Mouse (Mus musculus) neural tube, embryonic 10.5 days (tissue): ENCODE data around the gene Atp11a.

Experiments used
- DNase-seq: peaks from one replicate; pipeline ENCODE4 v3.0.0-alpha.2; 2017; ENCODE audit warnings: low spot score; ENCODE audit errors: extremely low spot score

Gene Atp11a

DNA sequence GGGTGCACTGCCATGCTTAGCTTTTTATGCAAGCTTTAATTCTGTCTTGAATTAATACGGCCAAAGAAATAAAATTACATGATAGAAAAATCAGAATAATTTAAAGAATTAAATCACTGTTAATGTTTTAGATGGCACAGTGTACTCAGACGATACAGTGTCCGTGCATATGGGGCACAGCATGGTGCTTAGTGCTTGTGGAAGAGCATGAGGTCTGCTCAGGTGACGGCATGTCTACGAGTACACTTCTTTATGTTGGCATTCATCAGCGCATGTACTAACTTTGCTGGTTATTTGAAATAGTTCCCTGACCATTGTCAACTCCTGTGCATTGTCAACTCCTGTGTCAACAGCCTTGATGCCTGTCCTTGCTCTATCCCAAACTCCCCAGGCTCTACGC, 12.5 kb downstream of the Atp11a start:
- no peak for DNase-seq

DNA sequence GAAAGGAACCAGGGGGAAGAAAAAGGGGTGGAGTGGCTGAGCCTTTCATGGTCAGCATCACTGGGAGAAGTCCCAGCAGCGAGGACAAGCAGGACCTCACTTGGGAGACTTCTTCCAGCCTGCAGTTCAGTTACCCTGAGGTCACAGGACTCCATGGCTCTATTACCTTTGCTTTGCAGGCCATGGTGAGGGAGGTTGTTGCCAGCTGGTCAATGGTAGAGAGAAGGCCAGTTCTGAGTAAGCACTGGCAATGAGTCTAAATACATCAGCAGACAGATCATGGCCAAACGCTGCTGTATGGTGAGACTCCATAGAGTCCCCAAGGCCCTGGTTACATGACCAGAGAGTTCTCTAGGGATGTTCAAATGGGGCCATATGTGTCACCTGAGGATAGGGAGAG, 15.5 kb downstream of the Atp11a start:
- no peak for DNase-seq

DNA sequence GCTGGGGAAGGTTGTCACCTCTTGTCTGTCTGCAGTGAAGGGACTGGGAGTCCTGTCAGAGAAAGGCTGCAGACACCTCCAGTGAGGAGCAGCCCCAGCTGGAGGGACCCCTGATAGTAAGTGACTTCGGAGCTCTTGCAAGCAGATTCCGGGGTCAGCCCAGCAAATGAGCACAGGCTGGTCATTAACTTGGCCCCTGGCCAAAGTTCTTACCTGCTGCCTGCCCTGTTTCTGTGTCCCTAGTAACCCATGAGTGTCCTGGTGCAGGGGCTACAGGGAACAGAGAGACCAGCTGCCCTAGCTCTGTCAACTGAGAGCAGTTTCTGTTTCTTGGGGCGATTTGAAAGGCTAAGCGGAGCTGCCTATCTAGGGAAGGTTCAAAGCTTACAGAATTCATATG, 17.1 kb downstream of the Atp11a start:
- no peak for DNase-seq

DNA sequence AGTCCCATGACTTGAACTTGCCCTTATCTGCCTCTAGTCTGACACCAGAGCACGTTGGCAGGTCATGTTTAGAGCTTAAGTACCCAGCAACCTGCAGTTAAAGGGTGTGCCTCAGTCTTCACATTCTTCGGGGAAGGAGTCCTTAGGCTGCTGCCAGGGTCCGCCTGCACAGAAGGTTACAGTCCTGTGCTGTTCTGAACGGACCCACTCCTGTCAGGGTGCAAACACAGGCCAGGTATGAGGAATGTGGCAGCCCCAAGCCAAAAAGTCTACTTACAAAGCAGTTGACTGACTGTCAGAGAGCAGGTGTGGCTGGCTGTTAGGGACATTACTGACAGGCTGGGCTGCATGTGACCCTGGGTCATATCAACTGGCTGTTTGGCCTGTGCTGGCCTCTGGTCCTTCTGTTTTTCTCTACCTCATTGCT, 18.1 kb downstream of the Atp11a start:
- DNase-seq: no peak

DNA sequence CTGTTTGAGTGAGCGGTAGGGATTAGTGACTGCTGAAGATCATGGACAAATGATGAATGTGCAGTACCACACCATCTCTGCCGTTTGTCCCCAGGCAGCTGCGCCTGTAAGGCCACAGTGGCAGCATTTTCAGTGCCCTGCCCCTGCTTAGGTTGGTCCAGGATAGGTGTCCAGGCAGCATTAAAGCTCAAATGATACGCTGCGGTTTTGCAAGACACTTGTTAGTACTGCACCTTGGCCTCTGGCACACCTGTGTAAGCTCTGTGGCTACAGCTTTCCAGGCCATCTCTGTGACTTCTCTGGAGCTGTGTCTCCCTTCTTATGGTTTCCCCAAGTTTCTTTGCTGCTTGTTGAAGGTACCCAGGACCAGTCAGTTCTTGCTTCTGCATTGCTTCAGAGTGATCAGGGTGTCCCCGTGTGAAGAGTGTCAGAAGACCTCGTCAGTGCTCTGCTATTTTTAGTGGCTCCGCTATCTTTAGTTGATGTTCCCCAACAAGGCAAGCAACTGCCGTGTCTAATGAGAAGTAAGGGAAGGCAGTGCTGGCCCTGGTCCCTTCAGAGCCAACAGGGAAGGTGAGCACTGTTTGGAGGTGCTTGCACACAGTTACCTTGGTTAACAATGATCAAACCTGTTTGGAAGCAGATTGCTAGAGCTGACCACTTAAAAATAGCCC, 18.6 kb downstream of the Atp11a start:
- DNase-seq: no peak

DNA sequence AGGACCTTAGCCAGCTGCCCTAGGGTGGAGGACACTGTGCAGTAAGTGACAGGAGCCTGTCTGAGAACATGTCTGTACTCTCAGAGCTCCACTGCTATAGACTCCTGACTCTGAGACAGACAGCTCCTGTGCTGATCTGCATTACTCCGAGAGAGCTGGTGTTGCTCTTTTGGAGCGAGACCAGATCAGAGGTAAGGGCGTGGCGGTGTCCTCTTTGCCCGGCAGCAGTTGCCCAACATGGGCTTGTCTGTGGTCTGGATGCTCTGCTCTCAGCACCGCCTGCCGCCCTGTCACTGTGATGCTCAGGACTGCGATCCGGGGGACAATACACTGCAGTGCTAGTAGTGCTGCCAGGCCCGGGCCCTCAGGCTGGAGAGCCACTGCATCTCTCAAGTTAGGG, 19.4 kb downstream of the Atp11a start:
- no peak for DNase-seq

DNA sequence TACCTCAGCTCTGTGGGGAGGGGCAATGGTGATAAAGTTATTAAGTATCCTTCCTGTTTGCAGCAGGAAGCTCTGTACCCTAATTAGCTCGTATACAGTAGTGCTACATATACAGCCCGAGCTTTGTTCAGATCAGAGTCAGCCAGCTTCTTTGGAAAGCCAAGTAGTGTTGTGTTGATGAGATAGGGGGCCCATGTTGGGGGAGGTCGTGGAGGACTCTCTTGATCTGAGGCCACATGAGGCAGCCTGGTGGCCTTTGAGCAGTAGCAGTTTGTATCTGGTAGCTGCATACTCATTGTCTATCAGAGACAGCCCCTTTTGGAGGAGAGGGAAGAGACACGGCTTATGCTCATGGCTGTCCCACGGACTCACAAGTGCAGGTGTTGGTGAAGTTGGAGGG, 20.4 kb downstream of the Atp11a start:
- no peak for DNase-seq

DNA sequence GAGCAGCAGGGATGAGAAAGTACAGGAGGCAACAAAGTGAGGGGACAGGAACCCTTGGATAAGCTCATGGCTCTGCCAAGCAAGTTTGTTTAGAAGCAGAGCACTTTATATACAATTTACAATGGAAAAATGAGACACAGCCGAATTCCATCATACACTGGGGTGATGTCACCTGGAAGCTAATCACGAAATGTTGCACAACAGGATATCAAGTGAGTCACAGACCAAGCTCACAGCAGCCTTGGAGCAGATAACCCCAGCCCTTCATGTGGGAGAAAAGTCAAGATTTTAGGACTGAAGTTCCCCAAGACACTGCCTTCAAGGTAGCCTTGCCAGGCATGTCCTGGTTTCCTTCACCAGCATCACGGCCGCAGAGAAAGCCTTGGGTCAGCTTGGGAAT, 22.7 kb downstream of the Atp11a start:
- DNase-seq: no peak

DNA sequence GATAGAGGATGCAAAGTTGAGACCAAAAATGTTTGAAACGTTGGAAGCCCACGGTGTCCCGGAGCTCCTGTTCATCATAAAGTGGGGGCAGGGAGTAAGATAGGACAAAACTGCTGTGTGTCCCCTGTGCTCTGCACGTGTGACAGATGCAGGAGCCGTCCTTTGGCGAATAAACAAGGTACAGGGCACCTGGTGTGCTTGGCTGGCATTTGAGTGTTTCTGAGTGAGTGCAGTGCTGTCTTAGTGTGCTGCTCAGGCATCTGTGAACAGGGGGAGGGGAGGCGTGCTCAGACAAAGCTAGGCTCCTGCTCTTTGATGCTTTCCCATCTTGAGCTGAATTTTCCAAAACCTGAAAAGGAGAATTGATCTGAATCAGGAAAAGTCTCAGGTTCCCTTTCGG, 28.7 kb downstream of the Atp11a start:
- DNase-seq: no peak

DNA sequence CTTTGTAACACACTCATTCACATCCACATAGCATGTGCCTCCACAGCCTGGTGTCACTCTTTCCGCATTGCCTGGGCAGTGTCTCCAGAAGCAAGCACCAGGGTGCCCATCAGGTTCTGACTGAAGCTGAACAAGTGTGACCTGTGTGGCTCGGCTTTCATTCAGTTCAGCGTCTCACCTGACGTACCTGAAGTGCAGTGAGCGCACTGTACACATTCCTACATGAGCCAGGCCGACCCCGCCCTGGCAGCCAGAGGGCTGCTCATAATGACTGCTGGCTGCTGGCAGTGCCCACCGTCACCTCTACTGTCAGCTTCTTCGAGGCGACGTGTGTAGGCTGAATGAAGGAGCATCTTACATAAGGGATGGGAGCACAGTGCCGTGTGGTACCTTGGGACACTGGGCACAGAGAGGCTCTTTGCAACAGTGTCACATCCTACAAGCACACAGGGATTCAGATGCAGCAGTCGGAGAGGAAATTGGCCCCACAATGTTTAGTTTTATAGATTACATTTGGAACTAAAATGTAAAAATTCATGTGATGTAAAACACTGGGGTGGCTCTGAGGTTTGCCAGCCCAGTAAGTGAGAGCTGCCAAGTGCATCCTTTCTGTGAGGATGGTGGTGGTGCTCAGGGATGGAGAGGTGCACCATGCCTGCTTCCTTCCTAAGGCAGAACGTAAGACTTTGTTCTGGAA, 29.6 kb downstream of the Atp11a start:
- no peak for DNase-seq

DNA sequence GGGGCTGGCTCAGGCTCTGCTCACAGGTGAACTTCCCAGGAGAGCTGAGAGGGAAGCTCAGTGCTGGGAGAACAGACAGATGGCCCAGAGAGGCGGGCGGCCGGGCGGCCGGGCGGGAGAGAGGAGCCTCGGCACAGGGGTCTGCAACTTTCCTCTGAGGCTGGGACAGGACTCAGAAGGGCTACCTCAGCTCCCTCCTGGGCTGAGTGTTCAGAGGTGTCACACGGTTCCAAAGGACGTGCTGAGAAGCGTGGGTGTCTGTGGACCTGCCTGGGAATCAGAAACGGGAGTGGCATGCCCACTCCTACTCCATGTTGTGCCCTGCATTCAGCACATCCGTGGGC, 30.1 kb downstream of the Atp11a start:
- DNase-seq: no peak

DNA sequence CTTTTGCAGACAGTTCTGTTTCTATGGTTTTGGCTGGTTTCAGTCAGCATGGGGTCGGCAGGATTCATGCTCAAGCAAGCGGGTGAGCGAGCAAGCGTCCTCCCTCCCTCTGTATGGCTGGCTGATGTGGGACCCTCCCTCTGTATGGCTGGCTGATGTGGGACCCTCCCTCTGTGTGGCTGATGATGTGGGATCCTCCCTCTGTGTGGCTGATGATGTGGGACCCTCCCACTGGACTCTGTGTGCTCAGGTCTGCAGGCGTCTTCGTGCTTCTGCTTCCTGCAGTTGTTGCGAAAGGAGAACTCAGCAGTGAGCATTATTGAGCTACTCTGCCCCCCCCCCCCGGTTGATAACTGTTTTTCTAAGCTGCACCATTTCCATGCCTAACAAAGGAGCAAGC, 30.6 kb downstream of the Atp11a start:
- DNase-seq: no peak

DNA sequence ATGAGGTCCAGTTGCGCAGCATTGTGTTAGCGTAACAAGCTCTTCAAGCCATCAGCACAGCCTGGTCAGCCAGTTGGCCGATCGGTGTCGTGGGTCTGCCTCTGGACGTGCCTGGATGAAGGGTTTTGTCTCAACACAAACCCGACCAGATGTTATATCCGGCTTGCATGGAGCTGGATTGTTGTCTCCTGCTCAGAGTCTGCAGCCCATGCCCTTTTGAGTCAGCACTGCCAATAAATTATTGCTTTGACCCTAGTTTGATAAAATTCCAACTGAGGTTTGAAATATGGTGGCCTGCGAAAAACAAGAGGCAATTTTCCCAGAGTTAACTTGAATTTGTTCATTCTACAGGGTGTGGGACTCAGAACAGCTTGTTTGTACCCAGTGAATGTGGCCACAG, 31.9 kb downstream of the Atp11a start:
- DNase-seq: no peak

DNA sequence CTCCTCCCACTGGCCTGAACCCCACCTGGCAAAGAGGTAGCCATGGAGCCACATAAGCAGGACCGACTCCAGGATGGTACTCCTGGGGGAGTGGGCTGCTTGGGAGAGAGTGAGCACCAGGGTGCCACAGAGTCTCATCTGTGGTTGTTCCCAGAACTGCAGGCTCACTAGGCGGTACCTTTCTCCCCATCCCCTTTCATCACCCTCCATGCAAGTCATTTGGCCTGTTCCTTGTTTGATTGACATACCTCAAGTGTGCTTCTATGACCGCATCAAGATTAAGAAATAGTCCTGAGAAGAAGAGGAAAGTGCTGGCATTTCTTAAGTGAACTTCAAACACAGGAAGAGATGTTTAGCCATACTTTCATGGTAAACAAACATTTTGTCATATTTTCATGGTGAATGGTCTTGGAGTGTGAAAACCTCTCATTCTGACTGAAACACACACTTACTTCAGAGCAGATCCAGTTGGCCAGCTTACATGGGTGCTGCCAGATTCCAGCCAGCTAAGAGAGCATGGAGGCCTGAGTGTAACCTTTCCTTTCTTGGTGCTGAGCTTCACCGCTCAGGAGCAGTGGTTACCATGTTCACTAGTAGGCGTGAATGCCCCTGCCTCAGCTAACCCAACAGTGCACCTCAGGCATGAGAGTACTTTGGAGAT, 38.3 kb downstream of the Atp11a start:
- no peak for DNase-seq

DNA sequence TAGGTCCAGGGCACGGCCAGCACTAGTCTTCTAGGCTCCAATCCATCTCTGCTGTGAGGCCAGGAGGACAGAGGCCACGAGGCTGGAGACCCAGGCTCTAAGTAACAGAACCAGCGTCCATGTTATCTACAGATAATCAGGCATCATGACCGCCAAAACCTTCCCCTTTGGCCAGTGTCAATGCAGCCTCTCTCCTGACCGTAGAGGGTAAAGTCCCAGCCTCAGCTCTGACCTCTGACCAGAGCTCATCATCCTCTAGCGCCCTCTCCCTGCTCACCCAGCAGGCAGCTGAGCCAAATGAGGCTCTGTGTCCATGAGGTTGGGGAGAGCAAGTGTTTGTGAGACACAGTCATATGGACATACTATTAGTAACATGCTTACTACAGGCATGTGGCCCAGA, 42.3 kb downstream of the Atp11a start:
- no peak for DNase-seq

DNA sequence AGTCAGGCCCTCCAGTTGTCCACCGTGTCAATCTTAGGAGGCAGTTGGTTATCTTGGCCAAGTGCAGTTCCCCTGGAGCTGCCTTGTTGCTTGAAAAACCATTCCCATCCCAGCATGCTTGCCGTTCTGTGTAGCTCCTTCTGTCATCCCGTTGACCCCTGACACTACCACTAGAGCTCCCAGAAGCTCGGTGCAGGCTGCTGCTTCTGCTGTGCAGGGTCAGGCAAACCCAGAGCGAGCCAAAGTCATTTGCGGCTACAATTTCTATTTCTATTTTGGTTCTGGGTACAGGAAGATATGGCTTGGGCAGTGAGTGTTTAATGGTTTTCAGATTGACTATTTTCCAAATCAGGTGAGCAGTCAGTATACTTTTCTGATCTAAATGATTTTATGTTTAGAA, 43.0 kb downstream of the Atp11a start:
- DNase-seq: no peak

DNA sequence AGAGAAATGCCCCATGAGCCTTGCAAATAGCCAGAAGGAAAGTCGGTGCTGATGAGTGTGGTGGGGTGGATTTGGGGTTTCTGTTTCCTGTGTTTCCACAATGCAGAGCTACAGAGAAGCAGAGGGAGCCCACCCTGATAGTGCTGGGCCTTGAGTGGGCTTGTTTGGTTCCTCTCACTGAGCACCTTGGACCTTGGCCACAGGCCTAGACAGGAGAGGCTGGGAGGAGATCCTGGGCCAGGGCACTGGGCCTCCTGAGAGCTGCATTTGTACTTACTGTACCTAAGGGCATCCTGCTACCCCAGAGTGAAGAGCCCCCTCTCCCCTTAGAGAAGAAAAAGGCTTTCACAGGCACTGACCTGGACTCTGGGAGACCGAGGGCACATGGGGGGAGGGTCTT, 43.4 kb downstream of the Atp11a start:
- DNase-seq: no peak

DNA sequence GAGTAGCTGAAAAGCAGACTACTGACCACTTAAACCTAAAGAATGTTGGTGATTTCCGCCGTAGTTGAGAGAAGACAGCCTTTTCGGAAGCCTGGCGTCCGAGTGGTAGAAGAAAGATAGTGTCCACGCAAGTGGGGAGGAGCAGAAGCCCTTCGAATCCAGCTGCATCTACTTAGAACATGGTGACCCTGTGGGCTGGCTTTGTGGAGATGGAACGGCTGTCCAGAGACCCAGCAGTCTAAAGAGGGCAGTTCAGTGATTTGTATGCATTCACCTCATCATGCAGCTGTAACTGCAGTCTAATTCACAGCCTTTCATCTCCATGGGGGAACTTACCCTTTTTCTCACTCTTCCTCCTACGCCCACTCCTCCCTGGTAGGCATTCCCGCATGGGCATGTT, 44.8 kb downstream of the Atp11a start:
- DNase-seq: no peak

DNA sequence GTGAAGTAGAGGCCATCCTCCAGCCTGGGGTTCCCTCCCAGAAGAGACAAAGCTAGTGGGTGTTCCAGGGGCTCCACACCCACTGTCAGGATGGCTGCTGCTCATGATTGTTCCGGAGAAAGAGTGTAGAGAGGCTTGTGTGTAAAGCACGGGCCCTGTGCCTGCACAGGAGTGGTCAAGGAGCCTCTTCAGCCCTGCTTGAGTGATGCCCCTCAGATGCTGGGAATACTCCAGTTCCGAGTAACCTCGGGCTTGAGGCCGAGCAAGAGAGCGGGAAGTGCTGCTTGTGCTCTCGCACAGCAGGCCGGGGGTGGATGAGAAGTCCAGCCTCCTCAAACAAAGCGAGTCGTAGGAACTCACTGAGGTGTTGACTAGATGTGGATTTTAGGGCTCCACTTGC, 46.3 kb downstream of the Atp11a start:
- DNase-seq: no peak

DNA sequence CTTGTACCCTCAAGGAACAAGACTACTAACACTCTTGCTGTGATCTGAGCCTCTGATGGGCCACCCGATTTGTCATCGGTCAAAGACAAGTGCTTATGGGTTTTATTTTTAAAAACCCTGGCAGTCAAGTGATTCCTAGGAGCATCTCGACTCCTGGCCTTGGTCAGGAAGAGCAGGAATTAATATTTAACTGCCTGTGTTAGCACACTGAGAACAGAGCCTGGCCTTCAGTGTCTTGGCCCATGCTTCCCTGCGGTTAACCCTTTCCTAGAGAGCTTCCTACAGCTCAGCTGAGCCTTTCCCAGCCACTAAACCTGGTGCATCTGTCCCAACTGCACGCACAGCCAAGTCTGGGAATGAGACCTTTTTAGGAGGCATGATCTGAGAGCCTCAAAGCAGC, 48.1 kb downstream of the Atp11a start:
- no peak for DNase-seq

DNA sequence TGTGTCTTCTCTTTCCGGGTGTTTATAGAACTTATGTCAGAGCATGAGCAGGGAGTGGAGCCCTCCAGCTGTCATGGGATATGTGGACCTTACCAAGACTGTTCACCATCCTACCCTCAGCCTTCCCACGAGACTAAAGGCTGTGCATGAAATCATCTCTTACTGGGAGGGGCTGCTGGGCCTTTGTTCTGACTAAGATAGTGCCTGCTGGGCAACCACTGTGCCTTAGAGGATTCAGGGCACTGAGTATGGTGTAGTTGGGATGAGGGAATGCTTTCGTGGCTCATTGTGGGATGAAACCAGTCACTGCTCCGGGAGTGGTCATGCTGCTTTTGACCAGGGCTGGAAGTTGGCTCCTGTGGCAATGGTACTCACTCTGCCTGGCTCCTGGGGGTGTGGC, 48.8 kb downstream of the Atp11a start:
- no peak for DNase-seq

DNA sequence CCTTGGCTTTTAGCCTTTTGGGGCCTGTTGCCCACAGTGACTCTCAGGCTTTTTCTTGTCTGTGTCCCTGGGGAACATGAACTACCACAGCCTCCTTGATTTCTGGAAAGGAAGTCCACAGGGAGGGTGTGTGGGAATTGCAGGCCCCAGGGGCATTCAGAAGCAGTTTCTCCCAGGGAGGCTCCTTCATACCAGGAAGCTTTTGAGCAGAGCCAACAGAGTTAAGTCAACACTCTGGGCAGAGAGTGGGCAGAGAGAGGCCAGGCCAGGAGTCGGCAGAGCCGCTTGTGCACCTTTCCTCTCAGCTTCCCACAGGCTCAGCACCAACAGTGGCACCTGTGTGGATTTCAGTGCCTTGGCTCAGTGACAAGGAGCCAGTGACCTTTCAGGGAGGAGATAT, 51.2 kb downstream of the Atp11a start:
- DNase-seq: no peak

DNA sequence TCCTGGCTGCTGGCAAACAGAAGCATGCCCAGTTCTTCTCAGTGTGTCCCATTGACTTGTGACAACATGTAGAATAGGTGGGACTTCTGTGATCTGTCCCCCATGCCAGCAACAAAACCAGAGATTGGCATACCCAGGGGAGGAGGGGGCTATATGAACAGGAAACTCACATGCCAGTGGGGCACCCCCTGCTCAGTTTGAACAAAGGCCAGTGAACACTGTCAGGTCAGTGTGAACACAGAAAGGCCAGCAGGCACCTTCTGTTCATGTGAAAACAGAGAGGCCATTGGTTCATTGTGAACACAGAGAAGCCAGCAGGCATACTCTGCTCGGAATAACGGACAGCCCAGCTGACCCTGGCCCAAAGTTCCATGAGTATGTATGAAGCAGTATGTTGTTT, 52.7 kb downstream of the Atp11a start:
- no peak for DNase-seq
